Mouse (Mus musculus) erythroid progenitor cell, adult 5-6 weeks (primary cell): ENCODE results near the gene Laptm4a. TPM values are rescaled to one million over a fixed set of nuclear protein-coding genes. Genes with fewer than 3 reads are reported as not detected.
A peak's percentile ranks its signal among the peaks of the same experiment; 100 is the strongest.
"Not testable (repeated sequence)": the region's sequence is repeated elsewhere in the genome, so short reads cannot be mapped to it uniquely, and the experiment has no call there.

ENCODE experiments used
- ATAC-seq: replicated peaks from 2 replicates; pipeline ENCODE4 v1.8.0; 2016; ENCODE audit warnings: moderate number of reproducible peaks, mild to moderate bottlenecking, moderate TSS enrichment, inconsistent platforms; ENCODE audit not compliant: poor library complexity, low FRiP score, severe bottlenecking
- total RNA-seq, 2 experiments: library from RNA; stranded (forward) in 1 of 2; stranded (reverse) in 1 of 2; fragments of 150-400 nt in 1 of 2; fragments of 186-747, 209-891 nt in 1 of 2; gene quantifications; 2 replicates each; pipeline versions ENCODE4 v1.2.3 to v1.2.4; 2015 to 2017; ENCODE audit warnings: low replicate concordance in 2 of 2

Laptm4a gene
- total RNA-seq, 2 experiments from 2014 or later, result 123 to 129 TPM

GRCm38 (mm10) chr12:8901934-8902333 lies 19.5 kb upstream of the Laptm4a start:
- ATAC-seq, result no peak

- no peak for ATAC-seq
These were observed 19.0 kb upstream of the Laptm4a start for GRCm38 (mm10) chr12:8902479-8902878.

GRCm38 (mm10) chr12:8912860-8913685 lies 8.4 kb upstream of the Laptm4a start:
- no peak for ATAC-seq

- ATAC-seq, result no peak
These were observed 7.6 kb upstream of the Laptm4a start for GRCm38 (mm10) chr12:8913701-8914340.

- ATAC-seq, result no peak
These were observed 5.1 kb upstream of the Laptm4a start for GRCm38 (mm10) chr12:8916378-8916777.

- ATAC-seq, result no peak
These were observed 2.2 kb upstream of the Laptm4a start for GRCm38 (mm10) chr12:8919231-8919630.

- no peak for ATAC-seq
These were observed 469 bp upstream of the Laptm4a start for GRCm38 (mm10) chr12:8920996-8921393.

GRCm38 (mm10) chr12:8922369-8923124 lies 1.1 kb downstream of the Laptm4a start:
- no peak for ATAC-seq

GRCm38 (mm10) chr12:8923125-8923410 lies 1.6 kb downstream of the Laptm4a start:
- peak; percentile 71 for ATAC-seq

GRCm38 (mm10) chr12:8923603-8924002 lies 2.1 kb downstream of the Laptm4a start:
- ATAC-seq, result no peak

GRCm38 (mm10) chr12:8927652-8928051 lies 6.2 kb downstream of the Laptm4a start:
- no peak for ATAC-seq

GRCm38 (mm10) chr12:8928766-8929165 lies 7.3 kb downstream of the Laptm4a start:
- ATAC-seq, result no peak

- peak; percentile 74 for ATAC-seq
These were observed 9.6 kb downstream of the Laptm4a start for GRCm38 (mm10) chr12:8931083-8931482.

- no peak for ATAC-seq
These were observed 13.9 kb downstream of the Laptm4a start for GRCm38 (mm10) chr12:8935349-8935748.

- ATAC-seq, result not testable (repeated sequence)
These were observed 14.7 kb downstream of the Laptm4a start for GRCm38 (mm10) chr12:8936210-8936609.

- ATAC-seq, result no peak
These were observed 18.0 kb downstream of the Laptm4a start for GRCm38 (mm10) chr12:8939490-8939889.

- ATAC-seq, result no peak
These were observed 18.8 kb downstream of the Laptm4a start for GRCm38 (mm10) chr12:8940011-8941005.

GRCm38 (mm10) chr12:8941131-8941615 lies 19.7 kb downstream of the Laptm4a start:
- no peak for ATAC-seq

- ATAC-seq, result no peak
These were observed 20.4 kb downstream of the Laptm4a start for GRCm38 (mm10) chr12:8941699-8942392.
